Mouse (Mus musculus): ENCODE measurements around the gene Dnajc2.

GRCm38 (mm10) chr5:21744651-21745050 lies 40.4 kb downstream of the Dnajc2 start:
- TF ChIP-seq CTCF (IDR thresholded peaks at IDR 0.05; ENCODE audit: low read depth, low read length) (no peak), POLR2A (IDR thresholded peaks at IDR 0.05; ENCODE audit: insufficient read depth, low read length) (no peak)

Data from ES-Bruce4 (cell line).